Mouse (Mus musculus): ENCODE measurements at regions not wholly inside any gene's neighbourhood (a gene's known extent, or its start where the extent isn't known, plus 50 kb on each side); places are given as distances from the start of the nearest gene placed in this dataset.
"Not testable (repeated sequence)": the region's sequence is repeated elsewhere in the genome, so short reads cannot be mapped to it uniquely, and the experiment has no call there.

DNA sequence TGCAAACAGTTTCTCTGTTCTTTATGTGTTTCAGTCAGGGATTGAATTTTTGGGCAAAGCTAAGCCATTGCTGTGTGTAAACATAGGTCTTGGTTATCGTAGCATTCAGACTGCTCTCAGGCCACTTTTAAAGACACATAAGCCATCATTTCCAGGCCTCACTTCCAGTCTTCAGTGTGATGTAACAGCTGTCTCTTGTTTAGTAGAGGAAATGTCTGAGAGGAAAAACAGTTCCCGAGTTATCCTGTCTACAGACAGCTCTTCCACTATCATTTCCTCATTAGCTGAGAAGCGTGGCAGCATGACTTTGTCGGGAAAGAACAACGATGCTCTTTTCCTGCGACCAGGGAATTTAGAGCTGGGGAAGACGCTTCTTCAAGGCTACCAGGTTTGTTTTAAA lies 196.9 kb downstream of the Fam198b start:
- DNase-seq = no peak

DNA sequence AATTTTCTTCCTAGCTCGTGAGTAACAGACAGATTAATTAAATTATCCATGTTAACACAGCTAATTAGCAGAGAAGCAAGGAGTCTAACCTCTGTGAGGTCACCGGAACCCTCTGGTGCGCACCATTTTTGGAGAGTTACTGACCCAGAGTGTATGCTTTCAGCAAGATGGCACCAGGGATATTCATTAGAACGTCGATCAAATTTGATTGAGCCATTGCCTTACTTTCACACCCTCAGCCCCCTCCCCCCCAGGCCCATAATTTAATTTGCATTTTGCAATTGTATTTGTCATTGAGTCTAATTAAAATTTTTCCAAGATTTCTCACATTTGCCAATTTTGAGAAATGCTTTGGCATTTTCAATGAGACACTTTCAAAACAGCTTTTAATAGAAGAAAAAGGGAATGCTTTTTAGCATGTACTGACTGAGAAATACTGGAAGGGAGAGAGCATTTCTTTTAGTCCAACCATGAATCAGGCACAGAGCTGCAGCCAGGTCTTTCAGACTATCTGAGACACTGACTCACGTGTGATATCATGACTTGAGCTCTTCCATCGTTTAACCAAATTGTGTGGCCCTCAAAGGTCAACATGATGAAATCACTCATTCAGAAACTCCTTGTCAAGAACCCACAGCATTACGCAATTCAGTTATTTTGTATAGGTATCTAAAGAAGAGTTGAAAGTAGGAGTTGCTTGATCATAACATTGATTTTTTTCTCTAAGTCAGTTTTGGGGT lies 198.6 kb downstream of the Fam198b start:
- no peak for DNase-seq

DNA sequence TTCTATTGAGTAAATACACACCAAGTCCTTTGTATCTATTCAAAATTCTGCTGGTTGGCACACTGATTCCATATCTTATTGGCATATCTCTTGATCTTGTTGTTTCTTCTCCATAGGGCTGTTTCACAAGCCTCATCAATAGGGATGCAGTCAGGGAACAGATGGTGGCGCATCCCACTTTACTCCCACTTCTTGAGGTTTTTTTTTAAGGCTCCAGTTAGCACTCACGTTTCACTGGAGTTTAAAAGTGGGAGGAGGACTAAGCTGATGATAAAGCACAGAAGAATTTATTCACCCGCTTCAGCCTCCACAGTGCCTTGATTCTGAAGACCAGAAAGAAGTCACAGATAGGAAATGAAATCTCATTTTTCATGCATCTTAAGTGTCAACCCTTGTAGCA lies 199.8 kb downstream of the Fam198b start:
- peak; percentile 61 for DNase-seq

DNA sequence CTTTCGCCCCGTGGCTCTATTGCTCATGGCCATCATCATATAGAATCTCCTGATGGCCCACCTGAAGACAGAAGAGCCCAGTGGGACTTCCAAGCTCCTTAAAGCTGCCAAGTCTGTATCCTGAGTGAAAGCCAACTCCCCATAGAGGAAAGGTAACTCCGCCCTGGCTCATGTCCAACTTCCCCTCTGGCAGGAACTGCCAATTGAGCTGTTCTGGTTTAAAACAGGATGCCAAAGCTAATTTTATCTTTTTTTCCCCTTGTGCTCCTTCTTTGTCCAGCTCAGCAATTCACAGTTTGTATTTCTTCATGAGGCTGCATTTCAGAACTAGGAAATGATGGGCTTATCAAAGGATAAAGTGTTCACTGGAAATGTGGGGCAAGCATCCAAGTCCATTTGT lies 215.3 kb downstream of the Fam198b start:
- DNase-seq = no peak

DNA sequence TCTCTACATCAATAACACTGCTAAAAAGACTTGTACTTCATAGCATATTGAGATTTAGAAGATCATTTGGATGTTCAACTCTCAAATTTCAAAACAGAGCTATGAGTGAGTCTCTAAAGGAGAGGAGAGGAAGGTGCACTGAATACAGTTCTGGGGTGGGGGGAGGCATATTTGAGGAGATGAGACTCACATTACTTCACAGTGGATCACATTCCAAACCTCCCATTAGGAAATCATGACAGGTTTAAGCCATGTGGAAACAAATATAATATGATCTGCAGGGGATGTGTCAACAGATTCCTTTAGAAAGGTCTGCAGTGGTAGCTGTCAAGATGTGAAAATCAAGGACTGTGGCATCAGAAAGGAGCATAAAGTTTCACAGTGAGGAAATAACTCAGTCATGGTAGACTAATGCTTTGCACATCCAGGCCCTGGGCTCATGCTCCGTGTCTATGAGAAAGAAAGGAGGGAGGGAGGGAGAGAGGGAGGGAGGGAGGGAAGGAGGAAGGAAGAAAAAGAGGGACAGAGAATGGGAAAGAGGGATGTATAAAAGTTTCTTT lies 235.9 kb downstream of the Fam198b start:
- DNase-seq = no peak

DNA sequence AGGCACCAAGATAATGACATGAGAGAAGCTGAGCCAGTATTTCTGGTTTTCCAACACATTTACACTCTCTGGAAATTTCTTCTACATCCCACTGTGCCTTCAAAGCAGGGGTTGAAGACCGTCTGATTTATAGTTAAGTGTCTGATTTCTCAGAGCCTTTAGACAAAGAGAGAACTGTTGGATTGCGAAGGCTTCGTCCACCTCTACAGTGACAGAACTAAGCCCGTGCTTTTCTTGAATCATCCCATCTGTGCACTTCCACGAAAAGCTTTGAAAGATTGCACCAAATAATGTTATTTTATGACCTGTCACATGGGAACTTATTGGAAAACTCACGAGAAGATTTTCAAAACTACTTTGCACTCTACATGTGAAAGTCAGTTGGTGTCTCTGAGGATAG lies 239.3 kb downstream of the Fam198b start:
- no peak for DNase-seq

DNA sequence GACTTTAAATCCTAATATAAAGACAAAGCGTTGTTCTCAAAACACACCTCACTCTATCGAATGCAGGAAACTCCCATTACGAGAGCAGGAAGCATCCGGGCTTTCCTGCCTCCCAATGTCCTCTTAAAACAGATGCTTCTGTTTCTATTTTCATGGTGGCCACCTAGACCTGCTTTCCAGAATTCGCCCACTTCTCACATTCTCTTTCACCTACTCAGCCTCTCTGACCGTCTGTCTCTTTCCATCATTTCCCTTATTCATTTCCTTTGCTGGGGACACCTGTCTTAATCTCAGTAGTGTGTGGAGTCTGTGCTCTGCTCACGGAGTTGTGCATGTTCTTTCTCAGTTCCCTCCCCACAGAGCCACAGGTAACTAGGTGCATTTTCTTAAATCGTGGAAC lies 240.3 kb downstream of the Fam198b start:
- DNase-seq = peak; percentile 42

DNA sequence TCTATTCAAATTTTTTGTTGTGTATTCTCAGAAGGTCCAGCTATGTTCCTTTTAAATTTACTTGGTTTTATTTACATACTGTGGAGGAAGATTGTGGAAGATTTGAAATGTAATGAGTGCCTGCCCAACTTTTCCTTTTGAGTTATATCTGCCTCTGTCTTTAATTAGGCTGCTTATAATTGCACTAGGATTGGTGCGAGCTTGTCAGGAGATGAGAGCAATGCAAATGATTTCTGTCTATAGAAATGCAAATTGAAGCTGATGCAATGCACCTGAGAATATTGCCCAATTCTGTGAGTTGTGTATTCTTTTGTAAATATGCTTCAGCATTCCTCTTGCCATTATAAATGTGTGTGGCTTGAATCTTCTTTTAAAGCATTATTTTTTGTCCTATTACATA lies 257.4 kb downstream of the Fam198b start:
- no peak for DNase-seq

DNA sequence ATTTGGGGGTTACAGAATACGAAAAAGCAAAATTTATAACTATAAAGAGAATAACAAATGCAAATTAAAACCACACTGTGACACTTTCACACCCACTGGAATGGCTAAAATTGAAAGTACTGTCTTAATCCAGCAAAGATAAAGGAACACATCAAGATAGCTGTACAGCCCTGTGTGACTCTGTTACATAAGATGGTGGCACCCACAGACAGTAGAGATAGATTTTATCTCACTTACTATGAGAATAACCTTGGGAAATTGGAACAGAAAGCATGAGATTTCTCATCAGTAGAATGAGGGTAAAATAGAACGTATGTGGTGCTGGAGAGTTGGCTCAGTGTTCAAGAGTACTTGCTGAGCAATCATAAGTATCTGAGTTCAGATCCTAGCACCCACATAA lies 276.1 kb downstream of the Fam198b start:
- DNase-seq = peak; percentile 75

DNA sequence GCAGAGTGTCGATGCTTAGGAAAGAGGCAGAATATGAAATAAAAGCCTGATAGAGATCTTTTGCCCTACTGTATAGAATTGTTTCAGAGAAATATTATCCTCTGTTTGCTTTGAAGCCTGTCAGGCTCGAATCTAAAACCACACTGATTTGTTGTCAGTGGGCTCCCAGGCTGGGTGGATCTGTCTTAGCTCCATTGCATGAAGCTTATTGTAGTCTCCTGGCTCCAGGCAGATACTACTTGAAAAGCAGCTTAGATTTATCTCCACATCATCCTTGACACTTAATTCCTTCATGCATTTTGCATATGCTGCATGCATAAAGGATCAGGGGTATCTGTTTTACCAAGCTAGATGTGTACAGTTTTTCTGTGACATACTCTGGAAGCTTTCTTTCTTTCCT lies 297.4 kb downstream of the Fam198b start:
- no peak for DNase-seq

DNA sequence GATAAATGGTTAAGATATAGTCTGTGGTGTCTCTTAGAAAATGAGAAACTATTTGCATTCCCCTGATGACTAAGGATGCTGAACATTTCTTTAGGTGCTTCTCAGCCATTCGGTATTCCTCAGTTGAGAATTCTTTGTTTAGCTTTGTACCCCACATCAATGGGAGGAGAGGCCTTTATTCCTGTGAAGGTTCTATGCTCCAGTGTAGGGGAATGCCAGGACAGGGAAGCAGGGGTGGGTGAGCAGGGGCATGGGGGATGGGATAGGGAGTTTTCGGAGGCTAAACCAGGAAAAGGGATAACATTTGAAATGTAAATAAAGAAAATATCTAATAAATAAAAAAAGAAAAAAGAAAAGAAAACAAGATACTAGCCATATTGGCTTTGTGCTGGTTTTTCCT lies 297.8 kb downstream of the Fam198b start:
- DNase-seq = not testable (repeated sequence)

DNA sequence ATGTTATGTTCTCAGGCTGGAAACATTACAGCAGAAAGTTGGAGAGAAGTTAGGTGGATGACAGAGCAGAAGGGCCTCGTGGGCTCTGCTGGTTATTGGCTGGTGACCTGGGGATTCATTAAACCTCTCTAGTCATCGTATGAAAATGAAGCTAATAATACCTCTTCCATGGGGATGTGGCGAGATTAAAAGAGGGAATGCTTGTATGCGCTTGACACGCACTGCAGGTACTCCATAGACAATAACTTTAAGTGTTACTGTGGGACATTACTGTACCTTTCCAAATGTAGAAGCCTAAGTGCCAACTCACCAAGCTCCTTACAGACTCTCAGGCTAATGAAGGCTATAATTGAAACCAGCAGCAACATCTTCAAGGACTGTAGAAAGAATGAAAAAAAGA lies 303.1 kb downstream of the Fam198b start:
- DNase-seq = no peak

DNA sequence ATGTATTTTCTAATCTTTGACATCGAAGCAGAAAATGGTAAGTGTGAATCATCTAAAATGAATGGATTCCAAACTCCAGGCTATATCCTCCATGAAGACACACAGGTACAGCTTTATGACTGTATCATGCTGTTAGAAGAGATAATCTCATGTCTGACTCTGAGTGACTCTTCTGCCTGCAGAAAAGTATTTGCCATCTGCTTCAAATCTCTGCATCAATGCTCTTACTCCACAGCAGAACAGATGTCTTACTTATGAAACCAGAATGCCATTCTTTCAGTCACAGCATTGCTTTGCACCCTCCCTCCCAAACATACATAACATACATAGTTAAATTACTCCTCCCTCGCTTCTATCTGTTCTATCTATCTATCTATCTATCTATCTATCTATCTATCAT lies 316.6 kb downstream of the Fam198b start:
- peak; percentile 29 for DNase-seq

DNA sequence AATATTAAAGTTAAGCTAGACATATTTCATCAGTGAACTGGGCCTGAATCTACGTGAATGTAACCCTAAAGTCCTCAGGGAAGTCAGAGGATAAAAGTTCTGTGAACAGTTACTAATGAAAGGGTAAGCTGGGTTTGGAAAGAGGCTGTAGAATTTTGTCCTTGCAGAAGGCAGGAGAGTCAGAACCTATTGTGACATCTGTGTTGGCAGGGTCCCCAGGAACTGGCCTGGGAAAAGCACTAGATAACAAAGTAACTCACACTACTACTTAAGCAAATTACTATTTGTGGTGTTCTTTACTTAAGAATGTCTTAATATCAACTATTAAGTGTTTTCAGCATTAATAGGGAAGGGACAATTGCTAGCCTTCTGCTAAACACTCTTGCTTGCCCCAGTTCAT lies 320.5 kb downstream of the Fam198b start:
- no peak for DNase-seq

DNA sequence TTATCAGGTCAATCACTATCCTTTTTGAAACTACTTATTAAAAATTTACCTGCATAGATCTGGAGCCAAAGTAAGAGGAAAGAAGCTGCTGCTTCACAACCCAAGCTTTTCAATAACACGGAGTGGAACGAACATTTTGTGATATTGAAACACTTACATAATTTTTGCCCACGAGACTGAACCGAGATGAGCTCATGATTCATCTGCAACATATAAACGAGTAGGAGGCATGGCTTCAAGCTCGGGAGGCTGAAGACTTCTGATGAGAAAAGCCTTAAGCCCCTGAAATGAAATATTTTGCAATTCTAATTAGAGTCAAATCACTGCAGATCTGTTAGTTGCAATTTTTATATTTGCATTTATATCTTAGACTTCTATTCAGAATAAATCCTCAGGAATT lies 321.0 kb downstream of the Fam198b start:
- peak; percentile 75 for DNase-seq

DNA sequence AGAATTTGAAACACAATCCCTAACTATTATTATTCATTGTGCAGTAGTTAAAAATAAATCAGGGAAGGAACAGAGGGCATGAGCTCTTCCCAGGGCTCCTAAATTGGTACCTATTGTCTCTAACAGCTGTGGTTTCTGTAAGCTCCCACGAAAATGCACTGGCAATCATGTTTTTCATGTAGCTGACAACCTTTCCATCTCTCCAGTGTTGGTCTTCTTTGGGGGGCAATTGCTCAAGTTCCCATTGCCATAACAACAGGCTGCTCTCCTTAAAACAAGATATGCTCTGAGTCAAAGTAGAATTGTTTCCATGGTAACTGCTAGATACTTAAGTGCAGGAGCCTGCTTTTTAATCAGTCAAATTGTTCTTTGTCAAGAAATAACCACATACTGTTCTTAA lies 322.7 kb downstream of the Fam198b start:
- DNase-seq = no peak

DNA sequence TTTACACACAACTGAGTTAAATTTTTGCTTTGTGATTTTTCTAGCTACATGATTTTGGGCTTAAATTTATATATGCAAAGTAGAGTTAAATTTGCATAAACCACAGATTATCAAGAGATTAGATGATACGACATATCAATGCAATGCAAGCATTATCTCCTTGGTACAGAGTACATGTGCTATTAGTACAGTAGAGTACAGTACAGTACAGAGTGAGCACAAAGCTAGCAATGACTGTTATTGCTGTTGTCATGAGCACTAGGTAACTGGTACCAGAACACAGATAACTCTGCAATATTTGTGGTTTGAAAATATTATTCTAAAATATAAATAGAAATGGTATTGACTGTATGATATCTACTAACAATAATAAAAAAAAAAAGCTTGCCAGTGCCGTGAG lies 323.7 kb downstream of the Fam198b start:
- DNase-seq = no peak

DNA sequence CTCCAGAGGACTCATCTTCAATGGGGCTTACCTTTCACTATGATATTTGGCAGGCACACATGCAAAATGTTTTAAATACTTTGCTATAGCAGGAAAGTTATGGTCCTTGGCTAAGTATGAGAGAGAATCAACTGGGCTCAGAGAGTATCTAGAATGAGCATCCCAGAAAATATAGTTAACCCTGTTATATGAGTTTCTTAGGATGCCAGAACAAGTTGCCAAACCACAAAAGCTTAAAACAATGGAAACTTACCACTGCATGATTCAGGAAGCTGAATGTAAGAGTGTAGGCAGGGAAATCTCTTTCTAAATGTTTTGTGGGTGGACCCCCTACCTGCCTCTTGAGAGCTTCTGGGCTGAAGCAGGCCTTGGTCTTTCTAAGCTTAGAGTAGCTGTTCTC lies 325.3 kb downstream of the Fam198b start:
- no peak for DNase-seq

DNA sequence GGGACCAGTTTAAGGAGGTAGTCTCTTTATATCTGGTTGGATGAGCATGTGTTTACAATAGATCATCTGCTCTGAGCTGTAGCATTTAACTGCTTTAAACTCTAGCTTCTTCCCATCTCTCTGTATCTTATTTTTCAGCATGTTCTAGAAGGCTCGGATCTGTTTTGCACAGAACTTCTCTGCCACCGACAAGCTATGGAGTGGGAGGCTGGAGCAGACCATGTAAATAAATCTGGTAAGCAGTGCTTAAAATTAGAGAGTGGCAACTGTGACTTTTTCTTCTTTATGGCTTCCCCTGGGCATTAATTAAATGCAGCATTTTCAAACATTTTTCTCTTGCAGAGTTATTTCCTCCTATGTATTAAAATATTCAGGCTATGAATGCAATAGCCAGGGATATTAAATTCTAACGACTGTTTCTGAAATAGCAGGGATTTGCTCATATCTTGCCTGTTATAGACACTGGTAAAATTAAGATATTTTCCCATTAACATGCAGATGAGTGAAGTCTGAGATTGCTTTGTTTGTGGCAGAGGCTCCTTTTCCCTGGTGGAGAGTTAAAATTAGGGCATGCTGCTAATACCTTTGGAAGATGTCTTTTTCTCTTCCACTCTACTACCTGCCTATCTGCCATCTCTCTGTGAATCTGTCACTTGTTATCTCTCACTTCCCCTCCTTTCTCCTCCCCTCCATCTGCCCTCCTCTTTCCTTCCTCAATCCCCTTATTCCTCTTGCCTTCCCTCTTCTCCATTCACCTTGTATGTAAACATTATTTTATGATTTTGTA lies 327.2 kb downstream of the Fam198b start:
- peak; percentile 50 for DNase-seq

DNA sequence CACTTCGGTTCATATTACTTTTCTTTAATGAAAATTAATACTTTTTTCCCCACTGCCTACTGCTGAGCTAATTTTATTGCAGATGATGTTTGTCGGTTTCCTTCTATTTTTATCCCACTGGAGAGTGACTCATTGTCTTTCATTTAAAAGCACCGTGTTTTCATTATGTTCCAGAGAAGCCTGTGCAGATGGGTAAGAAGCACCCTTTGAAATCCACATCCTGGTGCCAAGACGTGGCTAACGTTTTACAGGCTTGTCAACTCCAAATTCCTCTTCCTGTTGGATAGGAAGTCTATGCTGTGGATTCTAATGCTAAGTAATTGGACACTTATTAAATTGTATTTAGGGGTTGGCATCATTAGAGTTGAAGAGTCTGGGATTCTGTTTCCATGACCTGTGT lies 364.3 kb downstream of the Fam198b start:
- peak; percentile 39 for DNase-seq

DNA sequence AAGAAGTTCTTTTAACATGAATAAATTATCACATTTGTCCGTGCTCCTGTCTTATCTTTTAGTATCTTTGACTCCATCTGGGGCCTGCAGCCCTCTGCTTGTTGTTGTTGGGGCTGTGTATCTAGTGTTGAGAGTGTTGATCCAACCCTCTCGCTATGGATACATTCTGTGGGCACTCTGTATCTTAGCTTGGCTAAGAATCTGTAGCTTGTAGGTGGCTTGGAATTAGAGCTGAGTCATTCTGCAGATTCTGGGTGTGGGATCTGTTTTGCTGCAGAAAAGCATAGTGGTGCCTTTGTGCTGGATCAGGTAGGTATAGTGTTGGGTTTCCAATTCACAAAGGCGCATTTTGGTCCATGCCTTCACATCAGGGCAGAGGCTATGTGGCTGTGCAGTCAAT lies 365.6 kb downstream of the Fam198b start:
- DNase-seq = peak; percentile 64

DNA sequence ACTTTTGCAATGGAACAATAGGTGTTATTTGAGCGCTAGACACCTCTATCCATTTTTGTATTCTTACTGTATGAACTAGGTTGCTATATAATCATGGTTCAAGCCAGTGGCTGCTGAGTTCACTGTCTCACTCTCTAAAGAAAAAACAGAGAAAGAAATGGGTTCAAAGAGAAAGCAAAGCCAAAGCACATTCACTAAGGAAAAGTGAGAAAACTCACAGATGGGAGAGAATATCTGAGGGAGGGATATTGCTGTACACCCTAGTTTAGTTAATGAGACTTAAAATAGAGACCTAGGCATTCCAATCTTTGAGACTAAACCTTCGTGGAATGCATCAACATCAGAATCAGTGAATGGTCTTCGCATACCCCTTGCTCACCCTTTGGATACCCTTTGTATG lies 371.0 kb downstream of the Fam198b start:
- DNase-seq = no peak

DNA sequence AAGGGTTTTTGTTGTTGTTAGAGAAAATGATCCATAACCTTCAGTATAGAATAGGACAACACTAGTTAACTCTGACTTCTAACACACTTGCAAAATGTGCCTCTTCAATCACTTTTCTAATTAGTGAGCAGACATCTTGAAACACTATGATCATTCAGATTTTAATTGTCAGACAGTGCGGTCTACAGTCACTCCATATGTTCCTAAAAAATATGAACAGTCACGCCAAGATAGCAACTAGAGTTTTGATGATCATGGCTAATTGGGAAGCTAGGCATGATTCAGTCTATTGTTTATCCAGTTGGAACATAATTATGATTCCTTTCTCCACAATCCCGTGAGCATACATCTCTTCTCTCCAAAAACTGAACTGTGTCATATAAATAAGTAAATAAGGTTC lies 372.1 kb downstream of the Fam198b start:
- no peak for DNase-seq

DNA sequence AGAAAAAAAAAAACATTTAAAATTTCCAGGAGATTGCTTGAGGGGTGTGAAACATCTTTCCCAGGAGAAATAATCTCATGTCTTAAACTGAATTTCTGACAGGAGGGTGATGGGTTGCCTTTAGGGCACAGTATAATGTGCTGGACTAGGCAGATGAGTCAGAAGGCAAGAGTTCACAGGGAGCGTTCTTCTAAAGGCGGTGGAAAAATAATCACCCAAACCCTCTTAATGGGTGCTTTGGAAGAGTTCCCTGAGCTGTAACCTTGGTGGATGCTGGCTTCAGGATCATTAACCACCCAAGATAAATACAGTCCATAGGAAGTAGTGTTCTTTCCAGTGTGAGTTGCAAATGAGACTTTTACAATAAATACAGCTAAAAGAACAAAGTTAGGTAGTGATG lies 378.8 kb downstream of the Fam198b start:
- no peak for DNase-seq

Measured in right cerebral cortex, adult 18-20 months (tissue).